Mouse (Mus musculus): Measurements from ENCODE around the gene Stard7. TPM values are rescaled to one million over a fixed set of nuclear protein-coding genes. Genes with fewer than 3 reads are reported as not detected.
"Not testable (repeated sequence)": the region's sequence is repeated elsewhere in the genome, so short reads cannot be mapped to it uniquely, and the experiment has no call there.

The Stard7 gene
- total RNA-seq (2022) = 100 to 1,000 TPM; 108 to 147 (median 121) TPM

DNA sequence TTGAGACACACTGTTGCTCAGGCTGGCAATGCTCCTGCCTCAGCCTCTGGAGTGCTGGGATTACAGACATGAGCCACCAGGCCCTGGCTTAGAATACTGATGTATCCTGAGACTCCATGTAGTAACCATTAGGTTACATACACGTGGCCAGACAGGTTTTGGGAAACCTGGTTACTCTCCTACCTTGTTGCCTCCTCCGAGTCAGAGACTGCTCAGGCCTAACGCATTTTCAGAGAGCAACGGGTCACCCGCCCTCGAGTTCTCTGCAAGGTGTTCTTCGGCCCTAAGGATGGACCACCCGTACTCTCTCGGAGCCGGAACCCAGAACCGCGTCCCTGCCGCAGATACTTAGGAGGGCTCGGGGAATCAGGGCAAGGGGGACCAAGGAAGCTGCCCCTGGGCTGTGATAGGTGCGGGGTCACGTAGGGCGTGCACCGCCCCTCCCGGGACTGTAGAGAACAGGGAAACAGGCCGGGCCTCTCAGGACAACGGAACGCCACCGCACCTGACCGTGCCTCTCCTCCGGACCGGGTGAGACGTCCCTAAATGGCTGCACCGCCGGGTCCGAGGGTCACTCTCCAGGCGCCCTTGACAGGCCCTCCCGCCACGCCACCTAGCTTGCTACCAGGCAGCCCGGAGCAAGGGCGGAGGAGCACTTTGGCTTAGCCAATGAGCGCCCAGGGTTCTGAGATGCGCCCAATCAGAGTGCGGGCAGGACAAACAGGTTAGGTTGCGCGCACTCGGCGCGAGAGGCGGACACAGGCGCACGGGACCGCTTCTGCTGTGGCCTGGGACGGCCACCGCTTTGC, at the start of gene Stard7:
Gene Stard7 (plus strand): TSS at position 728 of the 809 bp plus-strand sequence.
- DNase-seq = peak; percentile 95

DNA sequence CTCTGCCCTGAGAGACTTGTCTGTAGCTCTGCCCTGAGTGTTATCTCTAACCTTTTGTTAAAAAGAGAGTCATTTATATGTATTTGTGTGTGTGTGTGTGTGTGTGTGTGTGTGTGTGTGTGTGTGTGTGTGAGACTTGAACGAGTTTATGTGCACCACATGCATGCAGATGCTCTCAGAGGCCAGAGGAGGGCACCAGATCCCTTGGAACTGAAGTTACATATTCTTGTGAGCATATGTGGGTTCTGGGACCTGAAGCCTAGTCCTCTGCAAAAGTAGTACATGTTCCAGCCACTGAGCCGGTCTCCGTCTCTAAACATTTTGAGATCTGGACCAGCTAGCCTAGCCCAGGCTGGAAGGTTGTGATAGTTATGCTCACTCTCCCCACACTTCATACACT, 44.8 kb upstream of the Stard7 start:
- DNase-seq = no peak

GRCm38 (mm10) chr2:127237897-127238610, 32.0 kb upstream of the Stard7 start:
- no peak for DNase-seq

GRCm38 (mm10) chr2:127240065-127240464, 30.0 kb upstream of the Stard7 start:
- DNase-seq = no peak

- DNase-seq = peak; percentile 99
Measured at GRCm38 (mm10) chr2:127247592-127248333, 22.3 kb upstream of the Stard7 start, which contains the start of the genes Ciao1 and Tmem127. Ciao1 (minus strand) TSS chr2:127247816. Tmem127 (plus strand) TSS chr2:127247908.

DNA sequence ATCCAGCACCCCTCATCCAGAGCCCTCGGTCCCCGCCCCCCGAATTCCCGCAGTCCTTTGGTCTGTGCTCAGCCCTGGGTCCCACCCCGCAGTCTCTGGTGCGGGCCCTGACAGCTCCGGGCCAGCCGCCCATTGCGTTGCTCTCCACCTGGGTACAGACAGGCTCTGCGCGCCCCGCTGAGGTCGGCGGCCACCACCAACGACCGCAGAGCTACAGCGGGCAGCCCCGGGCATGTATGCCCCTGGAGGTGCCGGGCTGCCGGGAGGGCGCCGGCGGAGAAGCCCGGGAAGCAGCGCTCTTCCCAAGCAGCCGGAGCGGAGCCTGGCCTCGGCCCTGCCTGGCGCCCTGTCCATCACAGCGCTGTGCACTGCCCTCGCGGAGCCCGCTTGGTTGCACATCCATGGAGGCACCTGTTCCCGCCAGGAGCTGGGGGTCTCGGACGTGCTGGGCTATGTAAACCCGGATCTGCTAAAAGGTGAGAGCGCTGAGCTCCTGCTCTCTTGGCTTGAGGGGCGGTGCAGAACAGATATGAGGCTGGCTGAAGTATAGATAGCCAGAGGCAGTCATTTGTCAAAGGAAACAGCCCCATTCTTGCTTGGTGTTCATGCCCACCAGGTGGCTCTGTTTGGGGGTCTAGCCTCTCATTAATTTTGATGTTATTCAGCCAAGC, 21.5 kb upstream of the Stard7 start:
- DNase-seq = peak; percentile 39

- DNase-seq = no peak
Measured at GRCm38 (mm10) chr2:127250291-127251008, 19.6 kb upstream of the Stard7 start.

- DNase-seq = no peak
Measured at GRCm38 (mm10) chr2:127251457-127251856, 18.6 kb upstream of the Stard7 start.

DNA sequence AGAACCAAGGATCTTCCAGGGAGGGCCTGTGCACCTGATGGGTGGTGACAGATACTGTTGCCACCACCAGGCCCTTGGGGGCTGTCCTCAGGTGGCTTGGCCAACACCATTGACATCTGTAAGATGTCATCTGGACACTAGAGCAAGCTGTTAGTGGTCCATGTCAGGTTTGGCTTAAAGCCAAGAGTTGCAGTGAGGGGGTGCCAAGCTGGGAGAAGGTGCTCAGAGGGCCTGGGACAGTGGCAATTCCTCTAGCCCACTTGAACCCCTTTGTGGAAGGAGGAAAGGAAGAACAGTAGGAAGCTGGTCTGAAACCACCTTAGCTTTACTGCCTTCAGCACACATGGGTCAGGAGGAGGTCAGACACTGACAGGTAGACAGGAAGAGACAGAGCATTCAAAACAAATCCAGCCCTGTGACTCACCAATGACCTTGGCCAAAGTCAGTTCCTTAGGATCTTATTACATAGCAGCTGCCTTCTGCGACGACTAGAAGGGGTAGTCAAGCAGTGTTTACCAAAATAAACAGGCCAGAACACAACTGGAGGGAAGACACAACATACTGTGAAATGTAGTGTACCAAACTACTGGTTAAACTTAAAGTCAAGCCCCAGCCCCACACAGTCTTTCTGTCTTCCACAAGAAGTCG, 18.0 kb upstream of the Stard7 start:
- peak; percentile 48 for DNase-seq

GRCm38 (mm10) chr2:127252787-127253186, 17.2 kb upstream of the Stard7 start:
- no peak for DNase-seq

- no peak for DNase-seq
Measured at GRCm38 (mm10) chr2:127254604-127255134, 15.3 kb upstream of the Stard7 start.

DNA sequence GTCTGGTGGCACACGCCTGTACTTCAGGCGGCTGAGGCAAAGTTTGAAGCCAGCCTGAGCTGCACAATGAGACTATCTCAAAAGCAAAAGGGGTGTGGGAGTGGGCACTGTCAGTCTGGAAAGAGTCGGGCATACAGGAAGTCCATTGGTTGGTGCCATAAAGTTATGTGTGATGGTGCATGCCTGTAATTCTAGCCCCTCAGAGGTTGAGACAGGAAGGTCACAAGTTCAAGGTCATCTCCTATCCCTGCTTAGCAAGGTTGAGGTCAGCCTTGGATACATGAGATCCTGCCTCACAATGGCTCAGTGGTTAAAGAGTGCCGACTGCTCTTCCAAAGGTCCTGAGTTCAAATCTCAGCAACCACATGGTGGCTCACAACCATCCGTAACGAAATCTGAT, 14.7 kb upstream of the Stard7 start:
- DNase-seq = no peak

DNA sequence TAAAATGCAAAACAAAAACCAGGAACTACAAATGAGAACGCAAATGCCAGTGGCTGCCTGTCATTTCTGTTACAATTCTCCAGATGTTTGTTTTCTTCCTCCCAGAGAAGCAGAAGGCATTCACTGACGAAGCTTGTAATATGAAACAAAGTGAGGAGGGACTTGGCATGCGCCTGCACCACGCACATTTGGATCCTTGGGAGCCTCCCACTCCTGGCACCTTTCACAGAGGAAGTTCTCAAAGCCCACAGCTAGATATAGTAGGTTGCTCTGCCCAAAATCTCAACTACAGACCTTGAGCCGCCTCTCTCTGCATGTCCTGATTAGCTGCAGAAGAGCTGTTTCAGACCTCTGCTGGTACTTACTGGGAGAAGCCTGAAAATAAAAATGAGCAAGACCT, 10.7 kb upstream of the Stard7 start:
- no peak for DNase-seq

DNA sequence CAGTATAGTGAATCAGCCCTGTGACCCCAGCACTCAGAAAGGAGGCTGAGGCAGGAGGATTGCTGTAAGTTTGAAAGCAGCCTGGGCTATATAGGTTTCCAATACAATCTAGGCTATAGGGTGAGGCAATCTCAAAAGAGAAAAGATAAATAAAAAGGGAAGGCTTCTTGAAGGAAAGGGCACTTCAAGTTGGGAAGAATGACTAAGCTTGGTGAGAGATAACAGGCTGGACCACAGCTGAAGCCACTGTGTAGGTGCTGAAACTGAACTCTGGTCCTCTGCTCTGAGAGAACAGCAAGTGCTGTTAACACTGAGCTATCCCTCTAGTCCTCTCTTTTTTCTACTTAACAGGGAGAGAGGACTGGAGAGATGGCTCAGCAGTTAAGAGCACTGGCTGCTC, 7.5 kb upstream of the Stard7 start:
- no peak for DNase-seq

DNA sequence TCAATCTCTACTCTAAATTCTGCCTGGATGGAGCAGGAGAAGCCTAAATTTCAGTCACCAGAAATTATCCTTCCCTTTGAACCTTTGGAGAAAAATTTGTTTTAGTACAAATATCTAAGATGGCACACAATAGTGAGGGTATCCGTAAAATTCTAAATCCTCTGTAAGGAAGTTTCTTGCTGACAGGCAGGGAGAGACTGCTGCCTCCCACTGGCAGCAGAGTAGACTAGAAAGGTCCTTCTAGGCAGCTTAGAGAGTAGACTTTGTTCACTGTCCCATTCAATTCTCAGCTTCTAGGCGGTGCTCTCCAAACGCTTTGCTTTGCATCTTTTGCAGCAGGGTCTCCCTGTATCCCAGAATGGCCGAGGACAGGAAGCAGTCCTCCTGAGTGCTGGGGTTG, 2.2 kb upstream of the Stard7 start:
- no peak for DNase-seq

- DNase-seq = peak; percentile 84
Measured at GRCm38 (mm10) chr2:127270300-127271041, 453 bp downstream of the Stard7 start.

- DNase-seq = no peak
Measured at GRCm38 (mm10) chr2:127271042-127271515, 1.1 kb downstream of the Stard7 start.

GRCm38 (mm10) chr2:127272049-127272448, 2.0 kb downstream of the Stard7 start:
- DNase-seq = not testable (repeated sequence)

GRCm38 (mm10) chr2:127272806-127273205, 2.8 kb downstream of the Stard7 start:
- DNase-seq = no peak

DNA sequence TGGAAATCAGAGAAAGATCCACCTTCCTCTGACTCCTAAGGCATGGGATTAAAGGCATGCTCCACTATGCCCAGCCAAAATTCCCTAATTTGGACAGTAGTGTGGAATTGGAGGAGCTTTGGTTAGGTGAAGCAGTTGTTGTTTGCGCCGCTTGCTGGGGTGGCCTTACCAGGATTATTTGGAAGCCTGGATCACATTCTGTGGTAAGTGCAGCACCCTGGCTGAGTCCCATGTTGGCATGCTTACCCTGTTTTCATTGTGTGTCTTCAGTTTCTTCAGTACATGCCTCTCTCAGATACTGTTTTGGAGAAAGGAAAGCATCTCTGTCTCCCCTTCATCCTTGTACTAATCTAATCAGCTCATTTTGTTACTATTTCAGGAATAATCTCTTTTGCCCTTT, 4.6 kb downstream of the Stard7 start:
- DNase-seq = no peak
